Mouse (Mus musculus) liver, embryonic 16.5 days (tissue): ENCODE measurements around the gene Fam187b. TPM values are rescaled to one million over a fixed set of nuclear protein-coding genes. Genes with fewer than 3 reads are reported as not detected.

Experiments used
- ATAC-seq: fragments of 200-750 bp; cut with Nextera tagmentation; 2 replicates; pipeline ENCODE4 v1.8.0; 2017; ENCODE audit warnings: low read depth, mild to moderate bottlenecking, moderate number of reproducible peaks, moderate library complexity
- H3K27ac ChIP-seq: fragments of 300-500 bp; sonication (generic); 2 replicates; pipeline ENCODE4 v1.5.1; 2014; ENCODE audit warnings: mild to moderate bottlenecking, low read length
- H3K27me3 ChIP-seq: fragments of 300-500 bp; sonication (generic); 2 replicates; pipeline ENCODE4 v1.6.1; 2014; ENCODE audit warnings: low read depth, low read length, mixed read lengths; ENCODE audit not compliant: control insufficient read depth, insufficient read depth
- H3K36me3 ChIP-seq: fragments of 300-500 bp; sonication (generic); 2 replicates; pipeline ENCODE4 v1.6.1; 2014; ENCODE audit warnings: mild to moderate bottlenecking; ENCODE audit not compliant: control insufficient read depth, insufficient read depth
- H3K4me1 ChIP-seq: fragments of 300-500 bp; sonication (generic); 2 replicates; pipeline ENCODE4 v1.6.1; 2014; ENCODE audit warnings: low read depth, low read length, mixed read lengths; ENCODE audit not compliant: control insufficient read depth
- H3K4me2 ChIP-seq: fragments of 300-500 bp; sonication (generic); 2 replicates; pipeline ENCODE4 v1.6.1; 2014; ENCODE audit warnings: low read depth, low read length, mixed read lengths
- H3K4me3 ChIP-seq: fragments of 300-500 bp; sonication (generic); 2 replicates; pipeline ENCODE4 v1.5.1; 2014; ENCODE audit warnings: low read depth, mild to moderate bottlenecking, low read length
- H3K9ac ChIP-seq: fragments of 300-500 bp; sonication (generic); 2 replicates; pipeline ENCODE4 v1.6.1; 2014; ENCODE audit warnings: low read depth, low read length
- H3K9me3 ChIP-seq: fragments of 300-500 bp; sonication (generic); replicated peaks from 2 replicates; pipeline ENCODE4 v1.6.1; 2016; ENCODE audit warnings: low read length; ENCODE audit not compliant: control insufficient read depth
- WGBS: fragments of 180-500 bp; shearing (Covaris S2); extraction: QIAGEN DNeasy Blood & Tissue Kit; methylation state at CpG from one replicate; pipeline ENCODE4 v1.1.7; 2014; ENCODE audit not compliant: insufficient replicate concordance; 5-methylcytosine and 5-hydroxymethylcytosine counted together
- polyA plus RNA-seq: library from polyadenylated mRNA; unstranded; fragments of >200 nt; fragmentation: Nextera tagmentation; extraction: Ambion mirVana; gene quantifications from 2 replicates; pipeline ENCODE4 v1.2.1, GENCODE M21; 2015

Gene Fam187b
- polyA plus RNA-seq, 1 experiment from 2014 or later, result 3.8 TPM

GRCm38 (mm10) chr7:30965677-30966076, 7.9 kb upstream of the Fam187b start:
- no peak overlapping the region for H3K27ac ChIP-seq
- no peak overlapping the region for H3K9ac ChIP-seq
- no peaks in the 10 kb centered on the region for H3K36me3 ChIP-seq
- ATAC-seq, result no peak
- 73% methylated on average over 14 of the region's 14 CpGs for WGBS
- H3K27me3 ChIP-seq, result no peaks in the 10 kb centered on the region
- no peaks in the 10 kb centered on the region for H3K9me3 ChIP-seq
- no peak overlapping the region for H3K4me2 ChIP-seq
- no peak overlapping the region for H3K4me3 ChIP-seq
- H3K4me1 ChIP-seq, result peaks cover 3% of the 10 kb centered on the region; the same call in 1 of the 2 replicates

DNA sequence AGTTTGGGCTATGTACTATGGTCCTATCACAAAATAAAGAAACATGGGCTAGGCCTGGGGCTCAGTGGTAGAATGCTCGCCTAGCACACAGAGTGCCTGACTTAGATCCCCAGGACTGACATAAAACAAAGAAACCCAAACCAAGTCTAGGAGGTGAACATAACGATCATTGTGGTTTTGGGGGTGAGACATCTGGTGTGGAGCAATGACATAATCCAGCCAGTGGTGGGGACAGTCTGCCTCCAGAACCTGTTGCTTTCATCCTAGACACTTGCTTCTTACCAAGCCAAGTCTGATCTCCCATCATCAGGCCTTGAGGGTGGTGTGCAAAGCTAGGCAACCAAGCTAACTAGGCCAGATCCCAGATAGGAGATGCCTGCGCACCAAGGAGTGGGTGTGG, 6.9 kb upstream of the Fam187b start:
- no peak overlapping the region for H3K4me2 ChIP-seq
- peaks cover 3% of the 10 kb centered on the region; the same call in 1 of the 2 replicates for H3K4me1 ChIP-seq
- peaks cover under 1% of the 10 kb centered on the region; the same call in 1 of the 2 replicates for H3K27me3 ChIP-seq
- H3K4me3 ChIP-seq, result no peak overlapping the region
- no peak for ATAC-seq
- no peak overlapping the region for H3K9ac ChIP-seq
- H3K27ac ChIP-seq, result no peak overlapping the region
- WGBS, result 45% methylated on average over 3 of the region's 3 CpGs
- H3K36me3 ChIP-seq, result no peaks in the 10 kb centered on the region
- H3K9me3 ChIP-seq, result no peaks in the 10 kb centered on the region

DNA sequence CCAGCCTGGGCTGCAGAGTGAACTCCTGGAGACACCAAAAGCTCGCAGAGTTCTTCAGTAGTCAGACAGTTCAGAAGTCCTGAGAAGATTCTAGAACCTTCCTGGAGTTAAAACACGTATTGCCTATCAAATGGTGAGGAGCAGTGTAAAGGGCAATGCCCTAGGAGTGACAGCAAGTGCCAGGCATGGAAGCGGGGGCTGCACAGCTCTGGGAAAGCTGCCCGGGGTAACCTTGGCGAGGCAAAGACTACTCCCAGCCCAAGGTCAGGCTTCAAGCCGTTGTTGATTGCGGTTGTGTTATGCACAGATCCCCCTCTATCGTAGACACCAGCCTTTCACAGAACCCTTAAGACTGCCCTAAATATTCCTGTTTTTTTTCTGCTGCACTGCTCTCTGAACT, 5.0 kb upstream of the Fam187b start:
- H3K36me3 ChIP-seq, result no peaks in the 10 kb centered on the region
- ATAC-seq, result no peak
- peaks cover 20% of the 10 kb centered on the region for H3K27me3 ChIP-seq
- peaks cover 4% of the 10 kb centered on the region; the same call in 1 of the 2 replicates for H3K4me1 ChIP-seq
- H3K27ac ChIP-seq, result no peak overlapping the region
- H3K9ac ChIP-seq, result no peak overlapping the region
- H3K4me2 ChIP-seq, result no peak overlapping the region
- 74% methylated on average over 8 of the region's 8 CpGs for WGBS
- H3K9me3 ChIP-seq, result no peaks in the 10 kb centered on the region
- no peak overlapping the region for H3K4me3 ChIP-seq

DNA sequence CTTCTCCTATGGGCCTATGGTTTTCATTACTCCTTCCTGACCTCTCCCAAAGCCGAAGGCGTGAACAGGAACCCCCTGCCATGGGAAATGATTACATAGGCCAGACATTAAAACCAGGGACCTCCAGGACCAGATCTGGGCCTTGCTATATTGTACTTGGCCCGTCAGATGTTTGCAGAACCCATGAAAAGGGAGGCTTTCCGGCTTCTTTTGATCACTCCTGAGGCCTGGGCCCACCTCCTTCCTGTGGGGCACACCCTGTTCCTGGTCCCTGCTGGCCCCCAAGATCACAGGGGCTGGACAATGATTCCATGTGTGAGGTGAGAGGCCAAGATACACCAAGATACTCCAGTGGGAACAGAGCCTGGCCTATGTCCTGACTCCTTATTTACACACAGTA, 4.4 kb upstream of the Fam187b start:
- peaks cover 20% of the 10 kb centered on the region for H3K27me3 ChIP-seq
- no peak overlapping the region for H3K4me2 ChIP-seq
- no peak overlapping the region for H3K4me3 ChIP-seq
- ATAC-seq, result no peak
- H3K9me3 ChIP-seq, result no peaks in the 10 kb centered on the region
- peaks cover 2% of the 10 kb centered on the region; the same call in 1 of the 2 replicates for H3K4me1 ChIP-seq
- no peak overlapping the region for H3K27ac ChIP-seq
- 63% methylated on average over 4 of the region's 4 CpGs for WGBS
- no peaks in the 10 kb centered on the region for H3K36me3 ChIP-seq
- no peak overlapping the region for H3K9ac ChIP-seq

DNA sequence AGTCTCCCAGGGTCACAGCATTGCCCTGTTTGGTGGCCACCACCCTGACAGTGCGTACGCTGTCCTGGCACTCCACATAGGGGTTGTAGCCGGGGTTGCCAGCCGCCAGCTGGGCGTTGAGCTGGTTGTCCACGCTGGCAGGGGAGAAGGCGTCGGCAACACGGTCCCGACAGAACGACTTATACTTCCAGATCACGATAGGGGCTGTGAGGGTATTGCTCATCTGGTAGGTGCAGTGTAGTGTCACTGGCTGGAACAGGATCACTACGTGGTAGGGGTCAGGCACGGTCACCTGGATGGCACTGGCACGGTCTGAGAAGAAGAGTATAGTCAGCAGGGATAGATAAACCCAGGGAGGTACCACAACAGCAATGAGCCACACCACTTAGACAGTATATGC, 1.7 kb upstream of the Fam187b start:
- Histone ChIP-seq H3K27ac (no peak overlapping the region), H3K9ac (no peak overlapping the region), H3K4me1 (peaks cover 2% of the 10 kb centered on the region; the same call in 1 of the 2 replicates), H3K4me3 (no peak overlapping the region; the same call in 1 of the 2 replicates), H3K27me3 (peaks cover 20% of the 10 kb centered on the region), H3K36me3 (no peaks in the 10 kb centered on the region), H3K9me3 (no peaks in the 10 kb centered on the region), H3K4me2 (peak overlapping the region; percentile 56)
- whole genome bisulfite sequencing, result 73% methylated on average over 15 of the region's 15 CpGs
- no peak for ATAC-seq

GRCm38 (mm10) chr7:30972426-30973250, 952 bp upstream of the Fam187b start:
- Histone ChIP-seq H3K4me2 (peak overlapping the region; percentile 56), H3K27ac (no peak overlapping the region), H3K27me3 (peaks cover 20% of the 10 kb centered on the region), H3K9ac (peak overlapping the region; percentile 28), H3K9me3 (no peaks in the 10 kb centered on the region), H3K4me1 (peaks cover 2% of the 10 kb centered on the region; the same call in 1 of the 2 replicates), H3K4me3 (peak overlapping the region; percentile 52), H3K36me3 (no peaks in the 10 kb centered on the region)
- 9% methylated on average over 41 of the region's 41 CpGs for WGBS
- peak; percentile 20 for ATAC-seq

GRCm38 (mm10) chr7:30973251-30973500, 414 bp upstream of the Fam187b start, which contains the start of gene Lsr:
Lsr (minus strand) TSS chr7:30973464.
- peak within 1 kb of the TSS; percentile 52 for H3K4me3 ChIP-seq
- peak; percentile 84 for ATAC-seq
- H3K9ac ChIP-seq, result peak within 1 kb of the TSS; percentile 36
- peaks cover 2% of the 10 kb centered on the region; the same call in 1 of the 2 replicates for H3K4me1 ChIP-seq
- peak within 1 kb of the TSS; percentile 56 for H3K4me2 ChIP-seq
- WGBS, result 2% methylated on average over 16 of the region's 19 CpGs
- H3K27ac ChIP-seq, result peak within 1 kb of the TSS; percentile 76
- H3K9me3 ChIP-seq, result no peaks in the 10 kb centered on the region
- H3K27me3 ChIP-seq, result peaks cover 20% of the 10 kb centered on the region
- H3K36me3 ChIP-seq, result no peaks in the 10 kb centered on the region

DNA sequence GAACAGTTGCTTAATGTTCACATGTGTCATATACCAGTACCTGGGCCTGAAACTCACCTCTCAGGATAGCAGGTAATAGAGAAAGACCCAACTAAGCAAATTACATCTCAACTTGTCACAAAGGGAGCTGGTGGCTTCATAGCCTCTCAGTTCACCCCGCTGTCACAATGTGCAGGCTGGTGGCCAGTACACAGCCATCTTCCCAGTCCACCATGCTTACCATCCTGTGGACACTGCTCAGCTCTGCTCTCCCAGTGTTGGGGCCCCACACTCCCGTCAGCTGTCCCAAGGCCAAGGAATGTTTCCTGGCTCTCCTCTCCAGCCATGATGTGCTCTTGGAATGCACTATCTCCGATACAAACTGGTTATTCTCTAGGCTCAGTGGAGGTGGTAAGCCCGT, 8.1 kb downstream of the Fam187b start:
- Histone ChIP-seq H3K9ac (no peak overlapping the region), H3K27me3 (no peaks in the 10 kb centered on the region), H3K9me3 (no peaks in the 10 kb centered on the region), H3K27ac (no peak overlapping the region), H3K4me2 (no peak overlapping the region), H3K4me3 (no peak overlapping the region), H3K36me3 (no peaks in the 10 kb centered on the region), H3K4me1 (no peaks in the 10 kb centered on the region)
- 68% methylated on average over 4 of the region's 4 CpGs for WGBS
- ATAC-seq, result no peak

- Histone ChIP-seq H3K4me1 (no peaks in the 10 kb centered on the region), H3K36me3 (no peaks in the 10 kb centered on the region), H3K27me3 (no peaks in the 10 kb centered on the region), H3K9ac (no peak overlapping the region), H3K4me3 (no peak overlapping the region), H3K9me3 (no peaks in the 10 kb centered on the region), H3K4me2 (no peak overlapping the region), H3K27ac (no peak overlapping the region)
- WGBS, result 70% methylated on average over 9 of the region's 9 CpGs
- ATAC-seq, result no peak
Measured at GRCm38 (mm10) chr7:30985357-30985756, 11.8 kb downstream of the Fam187b start.
